Mouse (Mus musculus) retina, embryonic 14.5 days (tissue): ENCODE results near the gene Tmem63c.

ENCODE experiments used
- DNase-seq: peaks from one replicate; pipeline ENCODE4 v3.0.0-alpha.2; 2015; ENCODE audit warnings: low spot score

Tmem63c gene

GRCm38 (mm10) chr12:87054873-87055272 lies 33.7 kb downstream of the Tmem63c start:
- DNase-seq, result no peak

GRCm38 (mm10) chr12:87057066-87057465 lies 35.9 kb downstream of the Tmem63c start:
- DNase-seq, result no peak

GRCm38 (mm10) chr12:87065446-87065845 lies 44.3 kb downstream of the Tmem63c start:
- no peak for DNase-seq

- DNase-seq, result no peak
Observed at GRCm38 (mm10) chr12:87066429-87066828, 45.3 kb downstream of the Tmem63c start.

- no peak for DNase-seq
Observed at GRCm38 (mm10) chr12:87070520-87070919, 49.4 kb downstream of the Tmem63c start.

- no peak for DNase-seq
Observed at GRCm38 (mm10) chr12:87076610-87077009, 55.5 kb downstream of the Tmem63c start.

GRCm38 (mm10) chr12:87082797-87083196 lies 61.7 kb downstream of the Tmem63c start:
- DNase-seq, result no peak

GRCm38 (mm10) chr12:87087236-87087635 lies 66.1 kb downstream of the Tmem63c start:
- no peak for DNase-seq

GRCm38 (mm10) chr12:87088331-87088730 lies 67.2 kb downstream of the Tmem63c start:
- peak; percentile 17 for DNase-seq

GRCm38 (mm10) chr12:87089255-87089654 lies 68.1 kb downstream of the Tmem63c start:
- DNase-seq, result no peak

- no peak for DNase-seq
Observed at GRCm38 (mm10) chr12:87089701-87090100, 68.6 kb downstream of the Tmem63c start.

GRCm38 (mm10) chr12:87091916-87092315 lies 70.8 kb downstream of the Tmem63c start:
- no peak for DNase-seq

- DNase-seq, result no peak
Observed at GRCm38 (mm10) chr12:87093249-87093648, 72.1 kb downstream of the Tmem63c start.

GRCm38 (mm10) chr12:87093671-87094070 lies 72.5 kb downstream of the Tmem63c start:
- no peak for DNase-seq

GRCm38 (mm10) chr12:87100331-87100730 lies 79.2 kb downstream of the Tmem63c start:
- no peak for DNase-seq

- DNase-seq, result peak; percentile 22
Observed at GRCm38 (mm10) chr12:87102165-87102631, 81.1 kb downstream of the Tmem63c start, which contains the start of gene Ngb. Ngb (minus strand) TSS chr12:87102539.

GRCm38 (mm10) chr12:87103471-87103870 lies 82.3 kb downstream of the Tmem63c start:
- no peak for DNase-seq

GRCm38 (mm10) chr12:87104796-87105195 lies 83.7 kb downstream of the Tmem63c start:
- DNase-seq, result no peak

- peak; percentile 9 for DNase-seq
Observed at GRCm38 (mm10) chr12:87107357-87107977, 86.3 kb downstream of the Tmem63c start.

GRCm38 (mm10) chr12:87121918-87122589 lies 100.9 kb downstream of the Tmem63c start:
- DNase-seq, result no peak

GRCm38 (mm10) chr12:87127256-87127655 lies 106.1 kb downstream of the Tmem63c start:
- peak; percentile 21 for DNase-seq

GRCm38 (mm10) chr12:87130224-87130623 lies 109.1 kb downstream of the Tmem63c start:
- no peak for DNase-seq

- DNase-seq, result no peak
Observed at GRCm38 (mm10) chr12:87131181-87131580, 110.0 kb downstream of the Tmem63c start.

- peak; percentile 78 for DNase-seq
Observed at GRCm38 (mm10) chr12:87131619-87132018, 110.5 kb downstream of the Tmem63c start.
